Mouse (Mus musculus) Patski (cell line): Measurements from ENCODE around the gene 1810013L24Rik. TPM values are rescaled to one million over a fixed set of nuclear protein-coding genes. Genes with fewer than 3 reads are reported as not detected.

ENCODE experiments used
- ATAC-seq: fragments of 100-300 bp; one replicate; pipeline ENCODE4 v1.8.0; 2021
- CTCF ChIA-PET: fragments of 350-600 bp; sonication (Branson Sonifier 250); formaldehyde crosslinking; loops from one replicate; lab custom pipeline; 2022; ENCODE audit warnings: inconsistent platforms; lab: Charles Lee
- POLR2A ChIA-PET: fragments of 350-600 bp; sonication (Branson Sonifier 250); formaldehyde crosslinking; loops from one replicate; lab custom pipeline; 2022; ENCODE audit warnings: antibody characterized with exemption, inconsistent platforms; lab: Charles Lee
- DNase-seq: peaks from one replicate; pipeline ENCODE4 v3.0.0-alpha.2; 2011; ENCODE audit warnings: low read depth, low spot score
- H3K27me3 ChIP-seq: fragments of 371-371 bp; one replicate; pipeline ENCODE4 v1.5.1; 2021
- CTCF ChIP-seq: fragments of 100-300 bp; IDR thresholded peaks from one replicate; pipeline ENCODE4 v1.5.1; 2021
- in situ Hi-C: fragments of 300-500 bp; cut with MboI; formaldehyde crosslinking; loops from 3 replicates; pipeline ENCODE4 v1.11.1; 2018; ENCODE audit warnings: low pct_unique_long_range_greater_than_20kb, mixed read lengths
- polyA plus RNA-seq: library from polyadenylated mRNA; unstranded; gene quantifications from one replicate; pipeline ENCODE4 v1.2.3, GENCODE M21; 2021

1810013L24Rik gene
- polyA plus RNA-seq = 50.3 TPM

GRCm38 (mm10) chr16:8829564-8830359 lies at the start of gene 1810013L24Rik:
1810013L24Rik (plus strand) TSS chr16:8830100.
- POLR2A ChIA-PET = interaction anchor here (1.1 to 1.4 kb wide), 2 partner anchors 12 to 18 kb away, joined by 3 to 5 read pairs; no protein-coding TSS in a partner anchor
- H3K27me3 ChIP-seq = no peaks in the 10 kb centered on the region
- peak; percentile 94 for ATAC-seq
- DNase-seq = peak; percentile 92
- CTCF ChIA-PET = no interaction called here
- TF ChIP-seq CTCF = no peak
- in situ Hi-C loops = no loop called here

- DNase-seq (no peak), ATAC-seq (no peak)
- in situ Hi-C loops = no loop called here
- ChIA-PET CTCF (interaction anchor here (1.3 to 3.1 kb wide), 3 partner anchors 8 to 27 kb away, joined by 3 to 19 read pairs (median 6); no protein-coding TSS in a partner anchor), POLR2A (no interaction called here)
- H3K27me3 ChIP-seq = no peaks in the 10 kb centered on the region
- no peak for TF ChIP-seq CTCF
Measured at GRCm38 (mm10) chr16:8780187-8780586, 49.7 kb upstream of the 1810013L24Rik start.

GRCm38 (mm10) chr16:8781191-8781590 lies 48.7 kb upstream of the 1810013L24Rik start:
- DNase-seq (no peak), ATAC-seq (no peak)
- CTCF ChIA-PET = interaction anchor here (1.3 kb wide), 1 partner anchor 26 kb away, joined by 3 read pairs; no protein-coding TSS in a partner anchor
- no peak for TF ChIP-seq CTCF
- POLR2A ChIA-PET = no interaction called here
- in situ Hi-C loops = no loop called here
- H3K27me3 ChIP-seq = no peaks in the 10 kb centered on the region

GRCm38 (mm10) chr16:8781660-8782059 lies 48.2 kb upstream of the 1810013L24Rik start:
- peak; percentile 29 for TF ChIP-seq CTCF
- ATAC-seq = no peak
- ChIA-PET CTCF (interaction anchor here (1.3 kb wide), 1 partner anchor 25 kb away, joined by 3 read pairs; no protein-coding TSS in a partner anchor), POLR2A (no interaction called here)
- H3K27me3 ChIP-seq = no peaks in the 10 kb centered on the region
- no peak for DNase-seq
- in situ Hi-C loops = no loop called here

GRCm38 (mm10) chr16:8783198-8783913 lies 46.5 kb upstream of the 1810013L24Rik start:
- DNase-seq (no peak), ATAC-seq (no peak)
- no peaks in the 10 kb centered on the region for H3K27me3 ChIP-seq
- CTCF ChIA-PET = no interaction called here
- TF ChIP-seq CTCF = no peak
- POLR2A ChIA-PET = no interaction called here
- in situ Hi-C loops = no loop called here

GRCm38 (mm10) chr16:8784753-8785152 lies 45.1 kb upstream of the 1810013L24Rik start:
- in situ Hi-C loops = no loop called here
- DNase-seq = no peak
- no peak for TF ChIP-seq CTCF
- H3K27me3 ChIP-seq = no peaks in the 10 kb centered on the region
- ChIA-PET CTCF (no interaction called here), POLR2A (no interaction called here)
- ATAC-seq = no peak

- no peak for ATAC-seq
- no peak for TF ChIP-seq CTCF
Measured at GRCm38 (mm10) chr16:8790886-8791285, 39.0 kb upstream of the 1810013L24Rik start.

GRCm38 (mm10) chr16:8791949-8792557 lies 37.8 kb upstream of the 1810013L24Rik start, which contains the start of gene Usp7:
Usp7 (minus strand) TSS chr16:8792308.
- in situ Hi-C loops = no loop called here
- CTCF ChIA-PET = interaction anchor here (1.0 to 1.6 kb wide), 2 partner anchors 14 to 56 kb away, joined by 3 read pairs; no protein-coding TSS in a partner anchor
- no peak for ATAC-seq
- POLR2A ChIA-PET = no interaction called here
- no peaks in the 10 kb centered on the region for H3K27me3 ChIP-seq
- DNase-seq = no peak
- no peak for TF ChIP-seq CTCF

More at GRCm38 (mm10) chr16:8790886-8791285, 39.0 kb upstream of the 1810013L24Rik start:
- CTCF ChIA-PET = interaction anchor here (1.0 to 1.6 kb wide), 2 partner anchors 15 to 57 kb away, joined by 3 read pairs; no protein-coding TSS in a partner anchor
- POLR2A ChIA-PET = no interaction called here
- no peaks in the 10 kb centered on the region for H3K27me3 ChIP-seq
- DNase-seq = no peak
- in situ Hi-C loops = no loop called here

- CTCF ChIA-PET = interaction anchor here (1.5 to 3.7 kb wide), 2 partner anchors 12 to 61 kb away, joined by 3 to 17 read pairs; no protein-coding TSS in a partner anchor
- no peak for DNase-seq
- no peak for ATAC-seq
- no peaks in the 10 kb centered on the region for H3K27me3 ChIP-seq
- in situ Hi-C loops = no loop called here
- TF ChIP-seq CTCF = no peak
- POLR2A ChIA-PET = no interaction called here
Measured at GRCm38 (mm10) chr16:8794952-8795351, 34.9 kb upstream of the 1810013L24Rik start.

GRCm38 (mm10) chr16:8795906-8796305 lies 34.0 kb upstream of the 1810013L24Rik start:
- ATAC-seq (peak; percentile 35), DNase-seq (peak; percentile 60)
- no peak for TF ChIP-seq CTCF
- H3K27me3 ChIP-seq = no peaks in the 10 kb centered on the region
- in situ Hi-C loops = no loop called here
- ChIA-PET CTCF (interaction anchor here (1.5 to 3.7 kb wide), 2 partner anchors 11 to 62 kb away, joined by 3 to 17 read pairs; no protein-coding TSS in a partner anchor), POLR2A (no interaction called here)
